Mouse (Mus musculus): ENCODE measurements around the gene Ano7. TPM values are rescaled to one million over a fixed set of nuclear protein-coding genes. Genes with fewer than 3 reads are reported as not detected.
A peak's percentile ranks its signal among the peaks of the same experiment; 100 is the strongest.
"Not testable (repeated sequence)": the region's sequence is repeated elsewhere in the genome, so short reads cannot be mapped to it uniquely, and the experiment has no call there.

Ano7 gene
- polyA plus RNA-seq, 1 experiment: 0.69 TPM

DNA sequence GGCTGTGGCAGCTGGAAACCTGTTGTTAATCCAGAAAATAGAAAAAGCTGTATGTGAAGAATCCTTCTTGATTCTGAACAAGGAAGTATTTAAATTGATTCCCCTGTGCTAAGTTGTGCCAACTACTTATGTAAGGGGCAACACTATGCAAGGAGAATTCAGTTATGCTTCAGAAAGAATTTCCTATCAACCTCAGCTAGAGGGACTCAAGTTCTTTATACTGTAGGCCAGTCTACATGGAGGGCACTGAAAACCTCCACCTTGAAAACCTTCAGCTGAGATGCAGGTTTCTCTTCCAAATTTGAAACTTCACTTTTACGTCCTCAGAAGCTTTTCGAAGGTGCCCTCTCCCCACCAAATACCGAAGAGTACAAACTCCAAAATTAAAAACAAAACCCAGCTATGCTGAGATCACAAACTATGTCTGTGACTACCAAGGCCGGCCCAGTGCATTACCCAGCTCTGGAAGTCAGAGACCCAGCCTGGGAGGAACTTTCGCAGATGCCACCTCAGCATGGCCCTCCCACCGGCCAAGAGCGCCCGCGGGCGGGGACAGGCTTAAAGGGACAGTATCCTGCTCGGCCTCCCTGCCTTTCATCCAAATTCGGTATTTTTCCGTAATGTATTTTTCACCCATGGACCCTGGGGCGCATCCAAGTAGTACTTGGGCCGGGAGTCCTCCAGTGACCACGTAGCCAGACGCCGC, 70.8 kb downstream of the Ano7 start:
- peak; percentile 83 for DNase-seq
- WGBS: 1% methylated on average over 18 of the region's 18 CpGs
- Histone ChIP-seq H3K4me1 (ENCODE audit: control insufficient read depth, insufficient read depth, low read length) (peaks cover 8% of the 10 kb centered on the region), H3K4me3 (replicated peaks; ENCODE audit: extremely low read depth, low read depth, low read length) (peak overlapping the region; percentile 91)
- TF ChIP-seq CTCF (IDR thresholded peaks at IDR 0.05; ENCODE audit: insufficient read depth, low read length) (no peak), POLR2A (IDR thresholded peaks at IDR 0.05; ENCODE audit: borderline replicate concordance, extremely low read depth, low read depth, low read length) (no peak)

DNA sequence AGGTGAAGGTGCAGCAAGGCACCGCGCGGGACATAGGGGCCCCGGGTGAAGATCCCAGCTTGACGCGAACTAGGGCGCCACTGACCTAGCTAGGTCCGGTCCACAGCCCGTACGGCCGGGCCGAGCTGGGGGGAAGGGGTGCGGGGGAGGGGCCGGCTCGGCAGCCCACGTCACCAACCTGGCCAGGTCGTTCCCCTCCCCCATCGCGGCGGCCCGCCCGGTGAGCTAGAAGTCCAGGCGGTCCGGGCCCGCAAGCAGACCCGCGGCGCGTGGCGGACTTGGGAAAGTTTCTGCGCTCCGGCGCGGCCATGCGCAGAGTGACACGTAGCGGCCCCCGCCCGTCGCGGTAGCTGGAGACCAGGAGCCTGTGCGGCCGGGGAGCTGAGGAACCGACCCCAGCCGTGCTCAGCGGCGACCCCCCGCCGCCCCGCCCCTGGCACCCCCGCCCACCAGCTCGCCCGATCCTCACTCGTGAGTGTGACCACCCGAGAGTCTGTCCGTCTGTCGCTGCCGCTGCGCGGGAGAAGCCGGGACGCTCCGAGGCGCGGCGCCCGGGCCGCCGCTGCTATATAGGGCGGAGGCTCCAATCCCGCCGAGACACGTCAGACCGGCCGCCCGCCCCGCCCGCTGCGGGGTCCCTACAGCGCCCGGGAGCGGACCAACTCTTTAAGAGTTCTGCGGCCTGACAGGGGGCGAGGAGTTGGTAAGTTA, 71.5 kb downstream of the Ano7 start:
- TF ChIP-seq POLR2A (IDR thresholded peaks at IDR 0.05; ENCODE audit: borderline replicate concordance, extremely low read depth, low read depth, low read length) (peak; percentile 82), CTCF (IDR thresholded peaks at IDR 0.05; ENCODE audit: insufficient read depth, low read length) (no peak)
- WGBS: under 1% methylated on average over 80 of the region's 84 CpGs
- peak overlapping the region; percentile 91 for H3K4me3 ChIP-seq (replicated peaks; ENCODE audit: extremely low read depth, low read depth, low read length)
- peak; percentile 82 for DNase-seq
- H3K4me1 ChIP-seq (ENCODE audit: control insufficient read depth, insufficient read depth, low read length): peaks cover 8% of the 10 kb centered on the region

DNA sequence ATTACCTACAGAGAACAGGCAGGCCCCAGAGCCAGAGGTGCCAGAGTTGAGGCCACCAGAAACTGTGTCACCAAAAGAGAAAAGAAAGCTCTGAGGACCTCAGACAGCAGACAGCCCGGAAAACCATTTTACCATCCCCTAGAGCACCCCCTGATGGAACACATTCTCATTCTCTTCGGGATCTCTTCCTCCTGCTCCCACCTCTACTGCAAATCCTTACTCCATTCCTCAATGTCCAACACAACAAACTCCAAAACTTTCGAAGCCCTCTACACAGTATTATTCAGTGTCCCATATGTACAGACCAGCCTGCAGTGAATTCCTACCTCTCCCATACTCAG, 72.1 kb downstream of the Ano7 start:
- 8% methylated on average over 3 of the region's 3 CpGs for WGBS
- no peak for TF ChIP-seq CTCF (IDR thresholded peaks at IDR 0.05; ENCODE audit: insufficient read depth, low read length)
- TF ChIP-seq POLR2A (IDR thresholded peaks at IDR 0.05; ENCODE audit: borderline replicate concordance, extremely low read depth, low read depth, low read length): no peak; the same call in 1 of the 2 replicates
- DNase-seq: no peak

DNA sequence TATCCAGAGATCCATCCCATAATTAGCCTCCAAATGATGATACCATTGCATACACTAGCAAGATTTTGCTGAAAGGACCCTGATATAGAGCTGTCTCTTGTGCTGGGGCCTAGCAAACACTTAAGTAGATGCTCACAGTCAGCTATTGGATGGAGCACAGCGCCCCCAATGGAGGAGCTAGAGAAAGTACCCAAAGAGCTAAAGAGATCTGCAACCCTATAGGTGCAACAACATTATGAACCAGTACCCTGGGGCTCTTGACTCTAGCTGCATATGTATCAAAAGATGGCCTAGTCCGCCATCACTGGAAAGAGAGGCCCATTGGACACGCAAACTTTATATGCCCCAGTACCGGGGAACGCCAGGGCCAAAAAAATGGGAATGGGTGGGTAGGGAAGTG, 76.4 kb downstream of the Ano7 start:
- WGBS: 89% methylated on average over 5 of the region's 5 CpGs
- not testable (repeated sequence) for H3K4me3 ChIP-seq (replicated peaks; ENCODE audit: extremely low read depth, low read depth, low read length); H3K4me1 ChIP-seq (ENCODE audit: control insufficient read depth, insufficient read depth, low read length); DNase-seq

More for the DNA sequence above, 72.1 kb downstream of the Ano7 start:
- Histone ChIP-seq H3K4me3 (replicated peaks; ENCODE audit: extremely low read depth, low read depth, low read length) (peak overlapping the region; percentile 69), H3K4me1 (ENCODE audit: control insufficient read depth, insufficient read depth, low read length) (peaks cover 8% of the 10 kb centered on the region)

DNA sequence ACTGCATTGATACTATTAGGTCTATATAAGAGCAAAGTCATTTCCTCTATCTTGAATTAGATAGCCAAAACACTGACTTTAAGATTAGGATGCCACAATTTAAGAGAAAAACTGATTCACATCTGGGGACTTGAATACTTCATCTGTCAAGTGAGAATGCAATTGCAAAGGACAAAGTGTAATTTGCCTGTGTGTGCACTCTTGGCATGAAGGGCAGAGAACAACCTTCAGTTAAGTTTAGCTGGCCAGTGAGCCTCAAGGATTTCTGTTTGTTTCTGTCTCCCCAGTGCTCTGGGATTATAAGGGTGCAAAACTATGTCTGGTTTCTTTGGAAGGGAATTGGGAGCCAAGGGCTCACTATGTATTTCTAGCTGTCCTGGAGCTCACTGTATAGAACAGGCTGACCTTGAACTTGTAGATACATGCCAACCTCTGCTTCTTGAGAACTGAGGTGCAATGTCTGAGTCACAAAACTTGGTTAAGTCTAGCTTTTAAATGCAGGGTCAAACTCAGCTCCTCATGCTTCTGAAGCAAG, 80.1 kb downstream of the Ano7 start:
- TF ChIP-seq CTCF (IDR thresholded peaks at IDR 0.05; ENCODE audit: insufficient read depth, low read length) (no peak), POLR2A (IDR thresholded peaks at IDR 0.05; ENCODE audit: borderline replicate concordance, extremely low read depth, low read depth, low read length) (no peak)
- no peaks in the 10 kb centered on the region for H3K4me1 ChIP-seq (ENCODE audit: control insufficient read depth, insufficient read depth, low read length)
- no peak for DNase-seq
- no peak overlapping the region for H3K4me3 ChIP-seq (replicated peaks; ENCODE audit: extremely low read depth, low read depth, low read length)

Other genes with a start within 250 kb of the Ano7 start
- gene Agxt, start 238.7 kb upstream of the Ano7 start, polyA plus RNA-seq (2012; rRNA removed): not detected in 2 replicates
- 72.6 and 75.8 TPM in 2 replicates for gene 2310007B03Rik, start 213.0 kb upstream of the Ano7 start, polyA plus RNA-seq (2012; rRNA removed)
- 2.2 and 2.8 TPM in 2 replicates for gene Crocc2, start 205.2 kb upstream of the Ano7 start, polyA plus RNA-seq (2012; rRNA removed)
- 26.6 and 28.1 TPM in 2 replicates for gene Sned1, start 138.1 kb upstream of the Ano7 start, polyA plus RNA-seq (2012; rRNA removed)
- gene Mterf4, start 68.0 kb upstream of the Ano7 start, polyA plus RNA-seq (2012; rRNA removed): 7.4 and 9.8 TPM in 2 replicates
- 3.0 and 4.2 TPM in 2 replicates for gene Ppp1r7, start 31.1 kb upstream of the Ano7 start, polyA plus RNA-seq (2012; rRNA removed)
- gene Pask, start 30.4 kb upstream of the Ano7 start, polyA plus RNA-seq (2012; rRNA removed): 0.69 and 0.86 TPM in 2 replicates
- gene Hdlbp, start 104.9 kb downstream of the Ano7 start, polyA plus RNA-seq (2012; rRNA removed): 52.2 and 61.2 TPM in 2 replicates
- gene Farp2, start 138.1 kb downstream of the Ano7 start, polyA plus RNA-seq (2012; rRNA removed): 4.2 and 4.7 TPM in 2 replicates

Data from lung, adult 2 months (tissue).